Mouse (Mus musculus): ENCODE measurements around the gene Il17rd.

The Il17rd gene

DNA sequence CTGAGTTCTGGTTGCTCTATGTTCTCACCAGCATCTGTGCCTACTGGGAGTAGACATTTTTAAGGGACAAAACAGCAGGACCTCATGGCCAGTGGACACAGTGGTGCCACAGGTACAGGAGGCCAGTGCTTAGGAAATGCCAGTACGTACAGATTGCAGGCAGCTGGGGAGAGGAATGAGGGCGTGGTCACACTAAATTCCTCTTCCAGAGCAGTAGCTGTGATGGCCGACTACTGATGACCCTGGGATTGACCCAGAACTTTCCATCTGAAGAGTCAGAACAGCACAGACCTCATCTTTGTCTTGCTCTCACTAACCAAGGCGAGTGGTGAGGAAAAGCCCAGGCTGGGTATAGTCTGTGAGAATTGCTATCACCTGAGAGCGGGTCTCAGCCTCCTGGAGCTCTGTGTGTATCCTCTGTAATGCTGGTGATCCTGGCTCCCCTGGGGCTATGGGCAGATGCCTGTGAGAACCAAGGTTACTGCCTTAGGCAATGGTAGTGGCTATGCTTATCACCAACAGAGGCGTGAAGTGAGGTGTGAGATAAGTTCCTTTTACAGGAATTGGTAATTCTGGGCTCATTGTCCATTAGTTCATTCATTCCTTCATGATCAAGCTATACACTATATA is 111.4 kb downstream of the Il17rd start:
- no peak for DNase-seq

DNA sequence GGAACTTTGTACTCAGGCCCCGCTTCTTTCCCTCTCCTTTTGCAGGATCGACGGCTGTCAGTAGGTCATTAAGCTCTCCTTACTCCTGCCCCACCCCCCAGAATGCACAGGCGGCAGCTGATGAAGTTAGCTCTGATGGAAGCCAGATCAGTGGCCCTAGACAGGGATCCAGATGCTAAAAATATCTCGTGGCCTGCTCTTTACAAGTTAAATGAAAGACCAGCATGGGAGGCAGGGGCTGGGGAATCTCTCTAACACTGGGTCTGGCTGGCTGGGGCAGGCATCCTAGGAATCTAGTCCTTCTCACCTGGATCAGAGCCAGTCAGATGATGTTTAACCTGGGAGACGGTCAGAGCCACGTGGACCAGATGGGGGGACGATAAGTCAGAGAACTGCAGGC is 112.7 kb downstream of the Il17rd start:
- DNase-seq: no peak

DNA sequence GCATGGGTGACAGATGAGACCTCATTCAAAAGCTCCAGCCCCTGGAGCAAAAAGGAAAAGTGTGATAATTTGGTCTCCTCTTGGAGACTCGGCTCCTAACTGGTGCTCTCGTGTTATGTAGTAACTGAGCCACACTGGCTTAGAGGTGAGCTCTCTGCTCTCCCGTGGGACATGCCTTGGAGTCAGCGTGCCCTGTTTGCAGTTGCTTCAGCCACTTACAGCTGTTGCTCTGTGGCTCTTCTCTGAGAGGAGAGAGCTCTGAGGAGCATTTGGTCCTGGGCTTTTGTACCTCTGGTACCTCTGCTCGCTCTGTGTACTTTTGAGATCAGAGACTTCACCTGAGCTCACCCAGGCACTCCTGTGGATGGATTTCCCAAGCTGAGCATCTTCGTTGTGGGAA is 116.3 kb downstream of the Il17rd start:
- DNase-seq: no peak

DNA sequence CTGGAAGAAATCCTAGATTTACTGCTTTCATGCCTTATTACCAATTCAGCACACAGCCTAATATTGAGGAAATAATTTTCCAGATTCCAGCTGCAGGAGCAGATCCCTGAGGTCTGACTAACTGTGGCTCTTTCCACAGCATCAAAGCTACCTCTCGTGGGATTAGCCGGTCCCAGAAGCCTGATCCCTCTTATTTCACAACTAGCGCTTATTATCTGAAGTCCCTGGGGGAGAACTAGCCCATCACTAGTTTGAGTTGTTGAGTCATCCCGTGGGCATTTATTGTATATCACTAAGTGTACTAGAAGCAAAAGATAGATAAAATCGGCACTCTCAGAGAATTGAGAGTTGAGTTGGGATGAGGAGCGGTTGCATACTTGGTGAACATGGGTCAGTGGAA is 117.3 kb downstream of the Il17rd start:
- DNase-seq: no peak
